Mouse (Mus musculus) hindbrain, embryonic 10.5 days (tissue): ENCODE measurements around the gene Clec2d. TPM values are rescaled to one million over a fixed set of nuclear protein-coding genes. Genes with fewer than 3 reads are reported as not detected.

Experiments used
- DNase-seq: peaks from one replicate; pipeline ENCODE4 v3.0.0-alpha.2; 2017; ENCODE audit warnings: low spot score
- H3K27ac ChIP-seq: fragments of 300-500 bp; sonication (generic); 2 replicates; pipeline ENCODE4 v1.5.1; 2016; ENCODE audit warnings: mild to moderate bottlenecking, moderate library complexity
- H3K27me3 ChIP-seq: fragments of 300-500 bp; sonication (generic); 2 replicates; pipeline ENCODE4 v1.6.1; 2016; ENCODE audit warnings: mild to moderate bottlenecking; ENCODE audit not compliant: poor library complexity, insufficient read depth, severe bottlenecking
- H3K36me3 ChIP-seq: fragments of 300-500 bp; sonication (generic); 2 replicates; pipeline ENCODE4 v1.6.1; 2016; ENCODE audit warnings: mild to moderate bottlenecking, moderate library complexity
- H3K4me1 ChIP-seq: fragments of 300-500 bp; sonication (generic); replicated peaks from 2 replicates; pipeline ENCODE4 v1.6.1; 2016; ENCODE audit warnings: mild to moderate bottlenecking
- H3K4me3 ChIP-seq: fragments of 300-500 bp; sonication (generic); 2 replicates; pipeline ENCODE4 v1.5.1; 2016; ENCODE audit warnings: mild to moderate bottlenecking, moderate library complexity
- H3K9me3 ChIP-seq: fragments of 300-500 bp; sonication (generic); 2 replicates; pipeline ENCODE4 v1.6.1; 2016; ENCODE audit warnings: mild to moderate bottlenecking, moderate library complexity
- WGBS: fragments of 180-500 bp; shearing (Covaris S2); methylation state at CpG from one replicate; pipeline ENCODE4 v1.1.7; 2016; 5-methylcytosine and 5-hydroxymethylcytosine counted together
- polyA plus RNA-seq: library from polyadenylated mRNA; unstranded; fragments of >200 nt; fragmentation: Nextera tagmentation; extraction: Ambion mirVana; gene quantifications from 2 replicates; pipeline ENCODE4 v1.2.1, GENCODE M21; 2016

The Clec2d gene
- not detected in 2 replicates for polyA plus RNA-seq

- Histone ChIP-seq H3K4me1 (peaks cover 10% of the 10 kb centered on the region; the same call in 1 of the 2 replicates), H3K4me3 (peak within 1 kb of the TSS; percentile 46), H3K36me3 (no peaks in the 10 kb centered on the region), H3K27ac (peak within 1 kb of the TSS; percentile 88), H3K9me3 (no peaks in the 10 kb centered on the region), H3K27me3 (no peaks in the 10 kb centered on the region)
- 6% methylated on average over 15 of the region's 15 CpGs for WGBS
- DNase-seq: peak; percentile 64
Observed at GRCm38 (mm10) chr6:129180403-129181169, at the start of gene Clec2d. TSS of gene Clec2d (plus strand) at chr6:129180615.

GRCm38 (mm10) chr6:129132604-129133341, 47.6 kb upstream of the Clec2d start:
- Histone ChIP-seq H3K4me3 (no peak overlapping the region), H3K27ac (no peak overlapping the region), H3K9me3 (no peaks in the 10 kb centered on the region), H3K4me1 (no peaks in the 10 kb centered on the region), H3K27me3 (no peaks in the 10 kb centered on the region), H3K36me3 (no peaks in the 10 kb centered on the region)
- no peak for DNase-seq
- 83% methylated on average over 4 of the region's 4 CpGs for WGBS

GRCm38 (mm10) chr6:129146812-129147211, 33.6 kb upstream of the Clec2d start:
- H3K27ac ChIP-seq: no peak overlapping the region
- no peaks in the 10 kb centered on the region for H3K36me3 ChIP-seq
- no peak for DNase-seq
- no peak overlapping the region for H3K4me3 ChIP-seq
- WGBS: 90% methylated on average over 2 of the region's 2 CpGs
- no peaks in the 10 kb centered on the region for H3K4me1 ChIP-seq
- no peaks in the 10 kb centered on the region for H3K9me3 ChIP-seq
- H3K27me3 ChIP-seq: no peaks in the 10 kb centered on the region

GRCm38 (mm10) chr6:129160103-129160502, 20.3 kb upstream of the Clec2d start:
- H3K27ac ChIP-seq: no peak overlapping the region
- no peak overlapping the region for H3K4me3 ChIP-seq
- DNase-seq: no peak
- H3K36me3 ChIP-seq: no peaks in the 10 kb centered on the region
- no peaks in the 10 kb centered on the region for H3K27me3 ChIP-seq
- 94% methylated on average over 3 of the region's 3 CpGs for WGBS
- no peaks in the 10 kb centered on the region for H3K4me1 ChIP-seq
- no peaks in the 10 kb centered on the region for H3K9me3 ChIP-seq

GRCm38 (mm10) chr6:129161136-129161535, 19.3 kb upstream of the Clec2d start:
- Histone ChIP-seq H3K4me3 (no peak overlapping the region), H3K36me3 (no peaks in the 10 kb centered on the region), H3K9me3 (no peaks in the 10 kb centered on the region), H3K27ac (no peak overlapping the region), H3K4me1 (no peaks in the 10 kb centered on the region), H3K27me3 (no peaks in the 10 kb centered on the region)
- DNase-seq: no peak
- WGBS: 82% methylated on average over 3 of the region's 3 CpGs

- H3K36me3 ChIP-seq: no peaks in the 10 kb centered on the region
- no peaks in the 10 kb centered on the region for H3K27me3 ChIP-seq
- H3K9me3 ChIP-seq: no peaks in the 10 kb centered on the region
- no peak overlapping the region for H3K4me3 ChIP-seq
- H3K4me1 ChIP-seq: no peaks in the 10 kb centered on the region
- H3K27ac ChIP-seq: no peak overlapping the region
- DNase-seq: no peak
Observed at GRCm38 (mm10) chr6:129161951-129162350, 18.5 kb upstream of the Clec2d start.

GRCm38 (mm10) chr6:129162587-129163159, 17.7 kb upstream of the Clec2d start:
- Histone ChIP-seq H3K36me3 (no peaks in the 10 kb centered on the region), H3K4me3 (no peak overlapping the region), H3K27ac (no peak overlapping the region), H3K9me3 (no peaks in the 10 kb centered on the region), H3K4me1 (no peaks in the 10 kb centered on the region), H3K27me3 (no peaks in the 10 kb centered on the region)
- 78% methylated on average over 3 of the region's 3 CpGs for WGBS
- no peak for DNase-seq

- H3K27ac ChIP-seq: no peak overlapping the region
- H3K4me1 ChIP-seq: no peaks in the 10 kb centered on the region
- WGBS: 94% methylated on average over 1 of the region's 1 CpGs
- no peaks in the 10 kb centered on the region for H3K36me3 ChIP-seq
- no peak overlapping the region for H3K4me3 ChIP-seq
- H3K9me3 ChIP-seq: no peaks in the 10 kb centered on the region
- no peak for DNase-seq
- no peaks in the 10 kb centered on the region for H3K27me3 ChIP-seq
Observed at GRCm38 (mm10) chr6:129163606-129164005, 16.8 kb upstream of the Clec2d start.

- Histone ChIP-seq H3K27ac (no peak overlapping the region), H3K9me3 (no peaks in the 10 kb centered on the region), H3K4me1 (no peaks in the 10 kb centered on the region), H3K36me3 (no peaks in the 10 kb centered on the region), H3K27me3 (no peaks in the 10 kb centered on the region), H3K4me3 (no peak overlapping the region)
- DNase-seq: no peak
- WGBS: 88% methylated on average over 1 of the region's 1 CpGs
Observed at GRCm38 (mm10) chr6:129170925-129171324, 9.5 kb upstream of the Clec2d start.

- no peaks in the 10 kb centered on the region for H3K4me1 ChIP-seq
- 96% methylated on average over 1 of the region's 1 CpGs for WGBS
- H3K27ac ChIP-seq: no peak overlapping the region
- H3K36me3 ChIP-seq: no peaks in the 10 kb centered on the region
- no peaks in the 10 kb centered on the region for H3K9me3 ChIP-seq
- no peak overlapping the region for H3K4me3 ChIP-seq
- no peak for DNase-seq
- no peaks in the 10 kb centered on the region for H3K27me3 ChIP-seq
Observed at GRCm38 (mm10) chr6:129171675-129172074, 8.7 kb upstream of the Clec2d start.

- no peak overlapping the region for H3K4me3 ChIP-seq
- no peaks in the 10 kb centered on the region for H3K4me1 ChIP-seq
- no peak for DNase-seq
- no peaks in the 10 kb centered on the region for H3K27me3 ChIP-seq
- no peaks in the 10 kb centered on the region for H3K9me3 ChIP-seq
- H3K27ac ChIP-seq: no peak overlapping the region
- H3K36me3 ChIP-seq: no peaks in the 10 kb centered on the region
Observed at GRCm38 (mm10) chr6:129174836-129175235, 5.6 kb upstream of the Clec2d start.

- Histone ChIP-seq H3K4me1 (peaks cover 3% of the 10 kb centered on the region; the same call in 1 of the 2 replicates), H3K36me3 (no peaks in the 10 kb centered on the region), H3K27me3 (no peaks in the 10 kb centered on the region), H3K9me3 (no peaks in the 10 kb centered on the region), H3K27ac (no peak overlapping the region), H3K4me3 (no peak overlapping the region)
- no peak for DNase-seq
Observed at GRCm38 (mm10) chr6:129175612-129176011, 4.8 kb upstream of the Clec2d start.

GRCm38 (mm10) chr6:129176621-129177020, 3.8 kb upstream of the Clec2d start:
- 81% methylated on average over 1 of the region's 1 CpGs for WGBS
- Histone ChIP-seq H3K36me3 (no peaks in the 10 kb centered on the region), H3K27ac (no peak overlapping the region), H3K4me1 (peaks cover 10% of the 10 kb centered on the region; the same call in 1 of the 2 replicates), H3K27me3 (no peaks in the 10 kb centered on the region), H3K4me3 (no peak overlapping the region), H3K9me3 (no peaks in the 10 kb centered on the region)
- no peak for DNase-seq
